Mouse (Mus musculus) regulatory T cell (primary cell): Measurements from ENCODE around the gene Birc7.

Experiments used
- in situ Hi-C: fragments of 300-600 bp; cut with MboI, MseI; formaldehyde crosslinking; loops from one replicate; pipeline ENCODE4 v1.15.1; 2025; ENCODE audit warnings: high pct_unique_total_duplicates

Birc7 gene

DNA sequence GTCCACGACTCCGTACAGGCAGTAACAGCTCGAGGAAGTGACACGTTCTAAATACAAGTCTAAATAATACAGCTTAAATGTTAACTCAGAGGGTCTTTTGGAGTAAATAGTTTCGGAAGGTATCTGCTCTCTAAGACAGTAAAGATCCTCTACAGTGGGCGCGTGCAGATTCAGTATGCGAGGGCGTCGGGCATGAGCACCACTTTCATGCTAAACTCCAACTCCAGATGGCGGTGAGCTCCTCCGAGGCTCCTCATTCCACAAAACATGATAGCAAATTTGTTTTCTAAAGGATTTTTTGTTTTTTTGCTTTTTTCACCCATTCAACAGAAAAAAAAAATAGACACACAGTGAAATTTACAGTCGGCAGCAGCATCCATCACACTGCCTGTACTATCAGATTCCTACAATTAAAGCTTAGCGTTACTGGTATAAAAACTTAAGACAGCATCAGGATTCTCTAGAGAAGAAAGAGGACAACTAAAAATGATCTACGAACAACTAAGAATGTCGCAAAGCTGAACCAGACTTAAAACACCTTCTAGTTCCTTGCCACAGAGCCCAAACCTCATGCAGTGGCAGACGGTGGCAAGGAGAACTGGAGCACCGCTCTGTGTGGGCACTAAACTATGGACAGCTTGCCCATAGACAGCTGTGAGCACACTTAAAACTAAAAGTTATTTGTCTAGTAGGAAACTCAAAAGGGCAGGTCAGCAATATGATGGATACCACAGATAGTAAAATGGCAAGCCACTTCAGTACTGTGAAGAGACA is 24.2 kb upstream of the Birc7 start:
- in situ Hi-C loops: no loop called here

GRCm38 (mm10) chr2:180905556-180906221 is 23.1 kb upstream of the Birc7 start:
- in situ Hi-C loops: no loop called here

DNA sequence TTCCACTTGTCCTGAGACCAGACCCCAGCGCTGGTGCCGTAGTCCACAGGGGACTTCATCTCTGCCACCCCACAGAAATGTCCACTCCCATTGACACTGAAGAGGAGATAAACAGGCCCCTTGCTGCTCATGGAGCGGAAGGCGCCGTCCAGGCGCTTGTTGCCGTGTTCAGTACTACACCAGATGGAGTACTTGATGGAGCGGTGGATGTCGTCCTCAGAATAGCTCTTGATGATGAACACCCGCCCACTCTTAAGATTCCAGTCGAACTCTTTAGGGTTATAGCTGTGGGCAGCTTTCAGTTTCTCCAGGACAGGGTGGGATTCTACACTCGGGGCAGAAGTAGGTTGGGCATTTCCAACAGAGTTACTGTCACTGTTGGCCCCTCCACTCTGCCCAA is 17.9 kb upstream of the Birc7 start:
- in situ Hi-C loops: no loop called here

DNA sequence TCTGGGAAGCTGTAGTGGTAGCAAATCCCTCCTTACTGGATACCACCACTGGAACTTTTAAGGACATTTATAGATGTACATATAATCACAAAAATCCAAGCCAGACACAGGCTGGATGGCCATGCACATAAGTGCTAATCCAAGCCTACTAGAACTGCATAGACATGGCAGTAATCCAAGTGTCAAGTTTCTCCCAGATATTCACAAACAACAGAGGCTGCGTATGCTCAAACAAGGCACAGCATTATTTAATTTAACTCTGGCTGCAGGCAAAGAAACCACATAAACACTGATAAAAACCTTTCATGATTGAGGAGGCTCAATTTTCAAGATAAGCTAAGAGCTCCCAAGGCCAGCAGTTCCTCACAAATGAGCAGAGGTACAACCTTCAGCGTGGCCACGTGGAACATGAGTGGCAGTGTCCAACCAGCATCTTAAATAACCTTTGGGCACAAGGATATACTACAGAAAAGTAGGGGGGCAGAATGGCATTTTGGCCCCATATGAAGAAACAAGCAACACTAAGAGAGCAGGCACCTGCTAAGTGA is 12.9 kb upstream of the Birc7 start:
- in situ Hi-C loops: no loop called here

DNA sequence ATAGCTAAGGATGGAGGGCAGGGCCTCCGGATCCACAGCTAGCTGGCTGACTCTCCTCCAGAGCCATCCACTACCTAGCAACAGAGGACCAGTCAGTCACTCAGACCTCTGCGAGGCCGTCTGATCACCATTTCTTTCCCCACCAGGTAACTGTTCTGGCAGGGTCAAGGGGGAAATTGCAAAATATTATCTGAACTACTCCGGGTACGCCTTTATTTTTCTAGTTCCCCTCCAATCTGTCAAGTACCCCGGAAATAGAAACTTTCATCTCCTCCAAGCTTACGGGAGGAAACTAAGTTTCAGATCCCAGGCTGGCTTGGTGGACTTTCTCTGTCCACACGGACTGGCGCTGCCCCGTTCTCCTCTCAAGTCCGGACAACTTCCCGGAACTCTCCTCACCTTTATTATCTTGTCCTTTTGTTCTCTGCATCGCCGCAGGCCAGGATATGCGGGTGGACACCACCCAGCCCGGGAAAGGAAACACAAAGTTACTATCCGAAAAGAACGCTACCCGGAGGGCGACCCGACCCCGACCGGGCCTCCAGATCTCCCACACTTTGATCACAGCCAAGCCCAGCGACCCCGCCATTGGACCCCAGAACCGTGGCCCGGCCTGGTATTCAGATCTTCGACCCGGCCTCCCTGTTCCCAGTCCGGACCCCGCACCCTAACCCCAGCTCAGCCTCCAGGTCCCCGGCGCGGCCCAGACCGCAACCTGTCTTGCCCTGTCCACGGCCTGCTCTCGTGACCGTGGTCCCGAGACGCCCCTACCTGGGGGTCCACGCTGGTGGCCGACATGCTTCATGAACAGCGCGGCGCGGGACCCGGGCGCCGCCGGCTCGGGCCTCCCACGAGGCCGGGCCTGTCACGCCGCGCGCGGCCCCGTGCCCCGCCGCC is 8.7 kb upstream of the Birc7 start:
- in situ Hi-C loops: loop anchor here (5.0 kb wide), 1 partner anchor 47 kb away; the partner anchor contains the start of gene Arfgap1

DNA sequence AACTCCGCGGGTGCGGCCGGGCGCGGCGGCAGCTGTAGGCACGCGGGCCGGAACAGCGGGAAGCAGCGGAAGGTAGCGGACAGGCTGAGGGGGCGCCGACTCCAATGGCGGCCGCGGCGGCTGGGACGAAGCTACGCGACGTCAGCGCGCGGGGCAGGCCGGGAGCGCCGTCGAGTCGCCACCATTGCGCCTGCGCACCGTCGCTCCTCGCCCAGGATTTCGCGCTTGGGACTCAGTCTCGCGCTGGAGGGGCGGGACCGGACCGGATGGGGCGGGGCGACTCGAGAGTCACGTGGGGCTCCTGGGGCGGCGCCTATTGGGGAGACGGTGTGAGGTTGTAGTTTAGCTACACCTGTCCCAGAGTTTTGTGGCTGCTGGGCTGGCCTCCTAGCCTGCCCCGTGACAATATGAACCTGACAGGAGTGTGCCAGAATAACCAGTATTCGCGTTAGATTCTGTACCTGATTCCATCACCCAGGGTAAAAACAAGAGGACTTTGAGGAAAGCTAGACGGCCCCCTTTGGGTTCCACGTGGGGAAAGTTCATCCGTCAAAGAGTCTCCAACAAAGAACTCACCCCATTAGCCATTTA is 7.9 kb upstream of the Birc7 start, which contains the start of gene Ythdf1:
TSS of gene Ythdf1 (minus strand) at position 140 of the 591 bp plus-strand sequence.
- in situ Hi-C loops: loop anchor here (5.0 kb wide), 1 partner anchor 46 kb away; the partner anchor contains the start of gene Arfgap1

DNA sequence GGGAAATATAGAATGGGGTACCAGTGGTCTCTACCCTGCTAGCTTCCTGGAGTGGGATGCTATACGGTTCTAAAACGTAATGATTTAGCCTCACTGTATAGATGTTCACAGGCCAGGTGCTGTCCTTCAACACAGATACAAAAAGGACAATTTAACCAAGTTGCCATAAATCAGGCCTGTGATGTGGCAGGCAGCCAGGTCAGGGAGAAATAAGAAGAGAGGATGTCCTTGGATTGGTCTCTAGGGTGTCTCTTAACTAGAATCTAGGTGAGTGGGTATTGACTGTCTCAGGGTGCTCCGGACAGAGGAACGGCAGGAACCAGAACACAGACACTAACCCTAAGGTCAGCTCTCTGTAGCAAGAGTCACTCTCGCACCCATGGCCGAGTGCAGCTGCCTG is 6.1 kb upstream of the Birc7 start:
- in situ Hi-C loops: loop anchor here (5.0 kb wide), 1 partner anchor 45 kb away; the partner anchor contains the start of gene Arfgap1

DNA sequence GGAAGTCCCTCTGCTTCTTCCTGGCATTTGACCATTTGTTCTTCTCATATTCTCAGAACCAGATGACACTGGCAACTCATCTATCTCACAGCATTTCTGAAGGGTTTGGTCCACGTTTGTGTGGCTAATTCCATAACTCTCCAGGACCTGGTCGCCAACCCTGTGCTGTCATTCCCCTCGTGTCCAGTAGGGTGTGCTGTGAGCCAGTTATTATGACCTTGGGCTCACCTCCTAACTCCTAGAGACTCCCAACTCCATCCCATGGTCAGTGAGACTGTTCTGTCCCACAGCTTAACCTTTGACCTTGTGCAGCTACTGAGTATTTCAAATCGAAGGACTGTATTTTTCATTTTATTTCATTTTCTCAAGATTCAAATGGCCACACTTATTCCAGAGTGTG is 3.6 kb upstream of the Birc7 start:
- in situ Hi-C loops: no loop called here

DNA sequence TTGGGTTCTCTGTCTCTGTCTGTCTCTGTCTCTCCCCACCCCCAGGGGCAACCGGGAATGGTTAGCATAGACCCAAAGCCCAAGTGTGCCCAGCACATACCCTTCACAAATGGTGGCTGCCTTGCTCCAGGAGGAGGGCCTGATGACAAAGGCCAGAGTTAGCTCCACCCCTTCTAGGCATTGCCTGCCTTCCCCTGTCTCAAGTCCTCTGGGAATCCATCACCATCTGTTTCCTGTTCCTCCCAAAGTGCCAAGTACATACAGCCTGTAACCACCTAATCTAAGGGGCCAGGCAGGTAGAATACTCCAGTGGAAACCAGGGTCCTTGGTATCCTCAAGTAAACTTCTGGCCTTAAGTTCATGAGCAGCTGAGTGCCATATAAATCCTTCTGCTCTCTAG is 3.6 kb downstream of the Birc7 start:
- in situ Hi-C loops: no loop called here

DNA sequence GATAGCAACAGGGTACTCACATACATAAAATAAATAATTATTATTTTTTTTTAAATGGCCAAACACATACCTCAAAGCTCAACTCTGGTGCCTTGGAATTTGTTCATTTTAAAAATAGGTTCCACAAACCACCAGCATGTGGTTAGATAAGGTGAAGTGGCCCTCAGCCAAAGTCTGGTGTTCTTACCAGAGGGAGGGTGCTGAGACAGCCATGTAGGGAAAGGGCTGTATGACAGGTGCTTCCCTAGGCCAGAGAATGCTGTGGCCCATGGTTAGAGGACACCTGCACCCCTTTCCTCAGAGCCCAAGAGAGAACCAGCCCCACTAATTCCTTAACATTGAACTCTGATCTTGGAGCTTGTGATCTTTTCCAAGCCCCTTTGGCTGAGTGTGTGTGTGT is 11.4 kb downstream of the Birc7 start:
- in situ Hi-C loops: no loop called here

DNA sequence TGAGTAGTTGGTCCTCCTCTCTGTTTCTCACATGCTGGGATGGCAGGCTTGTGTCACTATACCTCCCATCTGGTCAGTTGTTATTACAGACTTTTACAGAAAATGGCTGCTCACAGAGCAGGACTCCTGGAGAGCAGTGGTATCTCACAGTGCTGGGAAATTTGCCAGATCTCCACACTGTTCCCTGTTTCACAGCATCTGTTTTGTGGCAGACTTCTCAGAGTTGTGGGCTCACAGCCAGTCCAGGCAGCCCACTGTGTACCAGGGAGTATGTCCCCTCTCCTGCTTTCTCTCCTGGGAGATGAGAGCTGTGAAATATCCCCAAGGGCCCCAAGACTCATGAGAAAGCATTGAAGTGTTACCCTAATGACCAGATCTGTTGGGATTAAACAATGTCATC is 13.0 kb downstream of the Birc7 start:
- in situ Hi-C loops: no loop called here

DNA sequence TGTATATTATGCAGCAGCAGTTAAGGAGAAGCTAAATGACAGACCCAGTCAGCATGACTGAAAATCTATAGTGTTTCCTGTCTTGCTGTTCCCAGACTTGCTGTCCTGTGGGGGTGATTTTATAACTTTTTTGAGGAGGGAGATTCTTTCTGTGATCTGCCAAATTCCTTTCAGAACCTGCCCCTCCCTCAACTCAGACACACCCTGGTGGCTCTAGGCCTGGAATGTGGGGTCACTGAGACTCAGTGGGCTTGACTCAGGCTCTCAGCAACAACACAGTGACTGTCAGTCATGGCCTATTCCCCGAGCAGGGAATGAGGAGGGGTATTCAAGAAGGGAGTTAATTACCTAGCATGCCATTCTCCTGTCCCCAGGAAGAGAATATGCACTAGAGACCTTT is 21.1 kb downstream of the Birc7 start:
- in situ Hi-C loops: no loop called here

DNA sequence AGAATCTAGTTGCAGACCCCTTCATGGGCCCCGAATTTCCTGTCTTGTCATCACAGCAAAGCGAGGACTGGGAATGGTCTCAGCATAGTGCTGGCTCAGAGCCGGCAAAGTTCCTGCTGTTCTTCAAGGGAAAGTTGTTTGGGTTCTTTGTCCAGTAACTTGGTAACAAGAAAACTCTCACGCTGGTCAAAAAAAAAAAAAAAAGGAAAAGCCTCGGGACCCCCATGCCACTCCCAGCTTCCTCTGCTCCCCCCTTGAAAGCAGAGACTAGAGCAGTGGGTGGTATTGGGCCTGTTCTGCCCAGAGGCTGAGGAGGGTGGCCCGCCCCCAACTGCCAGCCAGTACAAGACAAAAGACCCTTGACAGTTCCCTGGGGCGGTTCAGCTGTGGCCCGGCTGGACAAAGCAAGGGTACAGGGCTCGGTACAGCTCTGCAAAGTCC is 23.9 kb downstream of the Birc7 start:
- in situ Hi-C loops: no loop called here

- in situ Hi-C loops: no loop called here
Measured at GRCm38 (mm10) chr2:180953638-180954037, 24.8 kb downstream of the Birc7 start.

GRCm38 (mm10) chr2:180954061-180955047 is 25.5 kb downstream of the Birc7 start, which contains the start of gene Nkain4:
Gene Nkain4 (minus strand): TSS chr2:180954699.
- in situ Hi-C loops: no loop called here

GRCm38 (mm10) chr2:180959605-180960004 is 30.8 kb downstream of the Birc7 start:
- in situ Hi-C loops: loop anchor here (5.0 to 10.0 kb wide), 2 partner anchors 255 to 258 kb away; partner anchors contain the start of gene Dido1

DNA sequence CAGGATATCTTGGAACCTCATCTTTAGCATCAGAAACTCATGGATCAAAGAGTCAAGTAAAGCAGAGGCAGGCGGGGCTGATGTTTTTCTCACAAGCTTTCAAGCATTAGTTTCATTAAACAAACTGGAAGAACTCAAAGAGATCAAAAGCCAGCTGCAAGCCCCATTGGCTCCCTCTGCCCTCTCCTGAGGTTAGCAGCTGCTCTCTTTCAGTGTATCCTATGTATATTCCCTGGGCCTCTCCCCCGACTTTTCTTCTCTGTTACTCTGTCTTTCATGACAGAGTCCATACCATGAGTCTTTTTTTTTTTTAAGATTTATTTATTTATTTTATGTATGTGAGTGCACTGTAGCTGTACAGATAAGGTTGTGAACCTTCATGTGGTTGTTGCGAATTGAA is 31.4 kb downstream of the Birc7 start:
- in situ Hi-C loops: loop anchor here (5.0 to 10.0 kb wide), 2 partner anchors 255 to 257 kb away; partner anchors contain the start of gene Dido1

DNA sequence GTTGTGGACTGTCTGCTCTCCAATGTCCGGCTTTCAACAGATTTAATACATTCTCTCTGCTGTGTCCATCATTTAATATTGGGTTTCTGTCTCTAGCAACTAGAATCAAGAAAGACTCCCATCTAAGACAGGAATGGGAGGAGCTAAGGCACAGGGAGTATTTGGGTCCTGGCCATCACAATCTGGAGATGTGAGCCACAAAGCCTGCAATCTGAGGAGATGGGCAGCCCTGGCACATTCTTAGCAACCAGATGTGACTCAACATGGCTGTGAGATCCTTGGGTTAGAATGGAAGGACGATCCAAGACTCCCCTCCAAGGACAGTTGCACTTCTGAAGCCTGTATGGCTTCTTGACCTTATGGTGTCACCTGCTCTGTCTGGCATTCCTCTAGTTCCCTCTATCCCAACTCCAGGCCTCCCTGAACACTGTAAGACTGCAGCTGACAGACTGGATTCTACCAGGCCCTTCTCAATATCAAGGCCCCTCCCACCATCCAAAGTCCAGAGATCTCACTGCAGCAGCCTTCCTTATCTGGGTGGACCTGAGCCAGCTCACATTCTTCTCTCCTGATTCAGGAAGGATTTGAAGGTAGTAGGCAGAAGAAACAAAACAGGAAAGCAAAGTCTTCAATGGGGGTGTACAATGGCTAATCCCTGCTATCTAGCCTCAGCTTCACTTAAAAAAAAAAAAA is 33.9 kb downstream of the Birc7 start:
- in situ Hi-C loops: loop anchor here (5.0 to 10.0 kb wide), 2 partner anchors 255 to 258 kb away; partner anchors contain the start of gene Dido1

GRCm38 (mm10) chr2:180963956-180964355 is 35.1 kb downstream of the Birc7 start:
- in situ Hi-C loops: loop anchor here (5.0 to 10.0 kb wide), 2 partner anchors 253 to 259 kb away; partner anchors contain the start of gene Dido1
